In genomic region chr6:98994104-98994787, GRCm38 (mm10) we compare ENCODE assay signal across 8 mouse cellular contexts.
DNase-seq lines count a peak whose midpoint lies in the region; ATAC-seq lines count a peak whose summit lies in the region.

No protein-coding gene starts in this region.

- no peak overlapping the region for H3K4me3 ChIP-seq in forebrain, embryonic 15.5 days
- H3K4me3 ChIP-seq in midbrain, embryonic 14.5 days (replicated peaks; ENCODE audit: low read depth, low read length) = no peak overlapping the region

- peaks cover 19% of the 10 kb centered on the region for H3K4me1 ChIP-seq in forebrain, embryonic 15.5 days
- H3K4me1 ChIP-seq in midbrain, embryonic 14.5 days (ENCODE audit: control insufficient read depth, insufficient read depth, low read length) = peaks cover 24% of the 10 kb centered on the region

- H3K36me3 ChIP-seq in forebrain, embryonic 15.5 days = no peaks in the 10 kb centered on the region
- no peaks in the 10 kb centered on the region for H3K36me3 ChIP-seq in midbrain, embryonic 14.5 days (ENCODE audit: control insufficient read depth, insufficient read depth, low read length)

- H3K9ac ChIP-seq in forebrain, embryonic 15.5 days (replicated peaks) = no peak overlapping the region
- 0 out of 2 replicates have a peak overlapping the region, but pooled peaks have one; percentile 2 for H3K9ac ChIP-seq in midbrain, embryonic 14.5 days (replicated peaks; ENCODE audit: low read length)

- H3K9me3 ChIP-seq in forebrain, embryonic 15.5 days = no peaks in the 10 kb centered on the region
- H3K9me3 ChIP-seq in midbrain, embryonic 14.5 days (ENCODE audit: control insufficient read depth, low read length) = no peaks in the 10 kb centered on the region

- H3K27ac ChIP-seq in forebrain, embryonic 15.5 days (replicated peaks) = peak overlapping the region; percentile 27
- H3K27ac ChIP-seq in midbrain, embryonic 14.5 days (replicated peaks; ENCODE audit: low read depth, low read length) = peak overlapping the region; percentile 66; the same call in 1 of the 2 replicates

- no peaks in the 10 kb centered on the region for H3K27me3 ChIP-seq in forebrain, embryonic 15.5 days
- no peaks in the 10 kb centered on the region for H3K27me3 ChIP-seq in midbrain, embryonic 14.5 days (ENCODE audit: control insufficient read depth, insufficient read depth, low read length)

- ATAC-seq in forebrain, embryonic 15.5 days (replicated peaks) = peak; percentile 64; the same call in 1 of the 2 replicates
- peak; percentile 74; the same call in 1 of the 2 replicates for ATAC-seq in midbrain, embryonic 14.5 days (ENCODE audit: low FRiP score, low TSS enrichment)

- peak; percentile 35 to 52 for DNase-seq in layer of hippocampus, adult 18-20 months (ENCODE audit: low spot score in 2 of 2)
- no peak for DNase-seq in layer of hippocampus, postnatal 25 days (ENCODE audit: extremely low spot score in 1 of 2, low spot score in 1 of 2)
- peak; percentile 18 to 21 for DNase-seq in cerebellum, adult 18-20 months
- peak; percentile 52 for DNase-seq in midbrain, embryonic 14.5 days
- no peak for DNase-seq in urinary bladder, postnatal 25 days (ENCODE audit: low spot score)
- no peak for DNase-seq in kidney, adult 8-10 months
- DNase-seq in left cerebral cortex, adult 9 months (ENCODE audit: low spot score in 2 of 2) = no peak

- WGBS in forebrain, embryonic 15.5 days = 24% methylated on average over 21 of the region's 21 CpGs
- WGBS in midbrain, embryonic 14.5 days = 14% methylated on average over 21 of the region's 21 CpGs

- H3K4me2 ChIP-seq in forebrain, embryonic 15.5 days (replicated peaks) = peak overlapping the region; percentile 22
- H3K4me2 ChIP-seq in midbrain, embryonic 14.5 days (ENCODE audit: low read length) = peak overlapping the region; percentile 19

Comparison
In these comparisons a context has a peak if more than half of its experiments do, and no peak if none do; other contexts are left out.
1. DNase-seq: peak in layer of hippocampus, adult 18-20 months (2 of 2), cerebellum, adult 18-20 months (2 of 2) and midbrain, embryonic 14.5 days (single experiment); none in layer of hippocampus, postnatal 25 days (0 of 2), urinary bladder, postnatal 25 days (single experiment), kidney, adult 8-10 months (0 of 2) and left cerebral cortex, adult 9 months (0 of 2).